Mouse (Mus musculus) cerebellum, adult 9-10 months (tissue): Measurements from ENCODE around the gene Kank1.
A peak's percentile ranks its signal among the peaks of the same experiment; 100 is the strongest.

Source experiments
- DNase-seq: peaks from one replicate; pipeline ENCODE4 v3.0.0; 2022

Gene Kank1

GRCm38 (mm10) chr19:25372794-25373193 lies 136.0 kb downstream of the Kank1 start:
- no peak for DNase-seq

DNA sequence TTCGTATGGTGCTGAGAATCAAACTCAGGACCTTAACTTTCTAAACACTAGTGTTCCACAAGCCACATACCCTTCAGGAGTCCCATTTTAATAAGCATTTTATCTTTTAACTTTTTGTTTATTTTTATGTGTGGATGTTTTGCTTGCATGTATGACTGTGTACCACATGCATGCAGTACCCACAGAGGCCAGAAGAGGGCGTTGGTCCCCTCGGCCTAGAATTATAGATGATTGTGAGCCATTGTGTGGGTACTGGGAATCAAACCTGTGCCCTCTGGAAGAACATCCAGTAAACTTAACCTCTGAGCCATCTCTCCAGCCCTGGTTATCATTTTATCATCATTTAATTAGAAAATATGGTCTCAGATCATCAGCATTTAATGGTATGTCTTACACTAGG lies 136.8 kb downstream of the Kank1 start:
- no peak for DNase-seq

DNA sequence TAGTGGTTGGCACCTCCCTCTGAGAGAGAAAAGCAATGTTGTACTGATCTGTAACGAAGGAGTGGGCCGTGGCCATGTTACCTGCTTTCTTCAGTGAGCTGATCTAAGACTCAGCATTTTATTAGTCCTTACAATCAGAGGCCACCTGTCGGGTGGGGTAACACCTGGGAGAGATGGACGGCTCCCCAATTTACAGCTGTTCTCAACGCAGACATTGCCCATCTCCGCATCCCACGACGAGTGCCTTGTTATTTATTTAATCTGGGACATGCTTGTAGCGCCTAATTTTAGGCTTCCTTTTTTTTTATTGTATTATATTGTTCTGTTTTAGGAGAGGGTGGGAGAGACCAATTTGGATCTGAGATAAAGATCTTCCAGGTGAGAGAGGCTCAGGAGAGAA lies 137.4 kb downstream of the Kank1 start:
- DNase-seq = no peak

DNA sequence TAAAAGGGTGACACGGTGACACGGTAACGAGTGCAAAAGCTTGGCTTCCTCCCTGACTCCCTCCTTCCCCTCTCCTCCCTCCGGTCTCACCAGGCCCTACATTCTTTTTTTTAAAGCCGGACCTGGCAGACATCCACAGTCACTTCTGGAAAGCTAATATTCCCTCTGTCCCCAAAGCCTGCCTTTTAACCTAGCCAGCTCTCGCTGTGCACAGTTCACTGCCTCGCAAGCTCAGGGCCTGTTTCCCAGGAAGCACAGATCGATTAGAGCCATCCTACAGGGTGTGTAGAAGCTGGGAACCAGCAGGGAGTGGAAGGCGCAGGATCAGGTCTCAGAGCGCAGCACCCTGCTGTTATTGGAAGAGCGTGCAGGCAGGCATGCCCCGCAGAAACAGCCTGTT lies 138.2 kb downstream of the Kank1 start:
- peak; percentile 42 for DNase-seq

GRCm38 (mm10) chr19:25376871-25377270 lies 140.1 kb downstream of the Kank1 start:
- DNase-seq = no peak

DNA sequence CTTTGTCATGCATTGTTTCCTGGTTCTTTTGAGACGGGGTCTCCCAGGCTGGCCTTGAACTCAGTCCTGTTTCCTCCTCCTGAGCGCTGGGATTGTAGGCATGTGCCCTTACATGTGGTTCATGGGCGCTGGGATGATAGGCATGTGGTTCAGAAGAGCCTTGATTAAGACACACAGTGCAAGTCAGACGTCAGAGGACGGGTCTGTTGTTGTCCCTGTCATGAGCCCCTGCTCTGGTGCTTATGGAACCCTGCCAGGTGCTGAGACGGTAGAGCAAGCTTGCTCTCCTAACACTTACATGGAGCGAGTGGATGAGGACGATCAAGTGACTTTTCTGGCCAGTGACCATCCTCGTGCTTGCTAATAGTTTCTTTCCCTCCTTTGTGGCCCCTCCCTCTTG lies 143.9 kb downstream of the Kank1 start:
- no peak for DNase-seq

DNA sequence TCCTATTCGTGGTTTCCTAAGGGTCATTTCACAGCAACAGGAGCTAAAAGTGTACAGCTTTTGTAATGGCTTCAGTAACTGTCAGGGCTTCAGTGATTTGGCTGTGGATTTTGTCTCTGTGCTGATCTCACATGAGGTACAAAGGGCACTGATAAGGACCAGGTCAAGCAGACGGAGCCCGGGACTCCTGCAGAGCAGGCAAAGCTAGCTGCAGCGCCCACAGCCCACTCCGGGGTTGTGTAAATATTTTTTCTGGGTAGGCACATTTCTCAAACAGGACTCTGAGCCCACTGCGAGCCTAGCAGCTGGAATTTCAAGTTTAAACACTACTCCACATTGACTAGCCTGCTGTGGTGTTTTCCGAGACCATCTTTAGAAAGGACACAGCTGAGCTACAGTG lies 145.2 kb downstream of the Kank1 start:
- DNase-seq = no peak

GRCm38 (mm10) chr19:25382494-25382893 lies 145.7 kb downstream of the Kank1 start:
- DNase-seq = no peak

DNA sequence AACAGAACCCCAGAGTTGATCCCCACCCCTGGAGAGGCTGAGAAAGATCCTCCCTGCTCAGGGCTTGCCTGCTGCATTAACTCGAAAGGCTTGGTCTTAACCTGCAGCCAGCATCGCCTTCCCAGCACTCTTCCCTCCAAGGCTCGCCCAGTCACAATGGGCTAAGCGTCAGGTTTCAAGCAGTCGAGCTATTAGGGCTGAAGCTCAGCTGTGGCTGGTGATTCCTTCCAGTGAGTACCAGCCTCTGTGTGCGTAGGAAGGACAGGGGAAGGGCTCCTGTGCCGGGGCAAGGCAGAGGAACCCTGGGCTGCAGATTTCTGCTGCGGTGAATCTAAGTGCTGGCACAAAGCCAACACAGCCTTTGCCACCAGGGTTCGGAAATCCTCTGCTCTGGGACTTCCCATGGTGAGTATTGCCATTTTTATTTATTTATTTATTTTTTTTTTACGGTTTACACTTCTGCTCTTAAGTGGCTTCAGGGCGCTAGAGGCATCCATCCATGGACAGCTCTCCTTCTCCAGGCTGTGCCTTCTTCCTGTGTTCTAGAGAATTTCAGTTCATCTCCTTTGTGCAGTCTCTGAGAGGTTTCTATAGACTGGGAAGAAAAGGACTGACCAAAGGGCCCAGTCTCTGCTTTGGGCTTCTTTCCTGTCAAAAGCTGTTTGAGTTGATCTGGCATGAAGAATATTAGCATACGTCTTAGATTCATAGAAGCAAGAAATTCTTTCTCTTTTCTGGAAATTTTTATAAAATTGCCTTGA lies 146.8 kb downstream of the Kank1 start:
- DNase-seq = no peak

DNA sequence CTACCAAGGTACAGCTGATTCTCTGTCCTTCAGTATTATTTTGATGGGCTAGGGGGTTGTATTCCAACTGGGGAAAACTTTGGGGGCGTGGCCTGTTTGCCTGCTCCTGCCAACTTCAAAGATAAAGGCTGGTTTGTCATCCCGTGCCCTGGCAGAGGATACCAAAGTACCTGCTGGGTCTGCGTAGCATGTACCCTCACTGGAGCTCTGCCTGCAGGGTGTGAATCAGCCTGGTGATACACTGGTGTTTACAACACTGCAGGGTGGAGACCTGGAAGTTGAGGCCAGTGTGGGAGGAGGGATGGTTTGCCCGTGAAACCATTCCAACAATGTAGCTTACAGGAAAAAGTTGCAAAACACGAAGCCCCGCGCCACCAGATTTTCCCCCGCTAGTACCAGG lies 149.2 kb downstream of the Kank1 start:
- no peak for DNase-seq

- DNase-seq = no peak
Observed at GRCm38 (mm10) chr19:25386679-25387470, 150.1 kb downstream of the Kank1 start.

DNA sequence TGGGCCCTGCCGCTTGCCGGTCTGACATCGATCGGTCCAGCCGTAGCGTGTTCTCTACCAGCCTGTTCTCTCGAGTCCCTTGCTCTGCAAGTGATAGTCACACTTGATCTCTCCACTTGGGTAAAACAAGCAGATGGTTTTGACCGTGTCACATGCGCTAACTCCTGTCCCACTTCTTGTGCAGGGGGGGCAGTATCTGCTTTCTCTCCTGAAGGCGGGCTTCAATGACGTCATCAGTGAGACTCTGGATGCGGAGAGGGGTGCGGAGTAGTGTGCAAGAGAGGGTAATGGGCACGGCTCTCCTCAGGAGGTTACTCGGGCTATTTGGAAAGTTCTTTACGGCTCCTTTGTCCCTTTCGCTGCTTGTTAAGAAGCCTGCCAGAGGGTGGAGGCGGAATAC lies 151.1 kb downstream of the Kank1 start:
- DNase-seq = no peak

GRCm38 (mm10) chr19:25392135-25392534 lies 155.4 kb downstream of the Kank1 start:
- DNase-seq = no peak

DNA sequence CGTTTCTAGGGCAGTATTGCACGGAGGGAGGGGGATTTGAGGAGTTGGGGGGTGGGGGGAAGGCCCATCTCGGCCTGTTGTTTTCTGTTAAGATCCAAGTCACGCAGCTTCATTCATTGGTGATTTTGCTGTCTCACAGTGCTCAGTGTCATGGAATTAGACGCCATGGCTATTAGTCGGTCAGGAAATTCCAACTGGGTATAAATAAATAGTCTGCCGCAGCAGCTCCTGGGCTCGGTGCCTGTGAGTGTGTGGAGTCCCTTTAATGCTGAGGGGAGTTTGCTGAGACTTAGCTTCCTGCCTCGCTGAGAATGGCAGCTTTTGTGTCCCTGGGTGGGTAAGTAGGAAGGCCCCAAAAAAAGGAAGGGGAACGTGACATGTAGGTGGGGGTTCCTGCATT lies 158.3 kb downstream of the Kank1 start:
- peak; percentile 14 for DNase-seq

DNA sequence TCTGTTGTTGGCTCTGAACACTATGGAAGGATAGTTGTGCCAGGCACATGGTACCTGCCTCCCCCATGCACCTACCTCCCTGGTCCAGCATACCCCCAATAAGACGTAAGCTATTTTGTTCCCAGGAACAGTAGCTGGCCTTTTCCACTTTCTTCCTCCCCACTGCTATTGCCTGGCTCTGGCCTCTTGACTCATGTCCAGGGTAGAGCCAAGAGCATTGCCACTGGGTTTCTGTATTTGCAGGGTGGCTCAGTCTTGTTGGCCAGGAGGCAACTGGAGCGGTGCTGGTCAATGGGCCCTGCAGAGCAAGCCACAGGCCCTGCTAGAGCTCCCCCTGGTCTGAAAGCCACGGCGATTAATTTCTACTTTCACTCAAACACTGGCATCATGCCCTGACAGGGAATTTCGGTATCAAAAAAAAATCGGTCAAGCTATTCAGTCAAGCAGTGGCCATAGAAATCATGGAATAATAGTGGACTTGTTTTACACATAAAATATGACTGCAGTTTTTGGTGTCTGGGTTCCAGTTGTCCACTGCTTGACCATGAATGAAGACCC lies 160.0 kb downstream of the Kank1 start:
- DNase-seq = no peak

GRCm38 (mm10) chr19:25399511-25400211 lies 162.9 kb downstream of the Kank1 start:
- DNase-seq = no peak

GRCm38 (mm10) chr19:25400212-25400913 lies 163.6 kb downstream of the Kank1 start:
- DNase-seq = no peak

- no peak for DNase-seq
Observed at GRCm38 (mm10) chr19:25401521-25401920, 164.7 kb downstream of the Kank1 start.

DNA sequence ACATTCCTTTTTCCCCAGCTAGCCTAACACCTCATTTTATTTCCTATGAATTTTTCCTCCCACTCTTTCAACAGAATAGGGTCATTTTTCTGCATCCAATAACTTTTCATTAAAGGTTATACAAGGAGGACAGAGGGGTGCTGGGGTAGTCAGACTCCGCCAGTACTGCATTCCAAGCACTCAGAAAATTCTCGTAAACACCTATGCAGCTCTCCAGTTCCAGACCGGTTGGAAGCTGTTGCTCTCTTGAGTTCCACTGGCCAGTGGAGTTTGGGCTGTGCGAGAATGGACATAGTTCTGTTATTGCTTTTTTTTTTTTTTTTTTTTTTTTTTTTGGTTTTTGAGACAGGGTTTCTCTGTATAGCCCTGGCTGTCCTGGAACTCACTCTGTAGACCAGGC lies 167.4 kb downstream of the Kank1 start:
- no peak for DNase-seq

DNA sequence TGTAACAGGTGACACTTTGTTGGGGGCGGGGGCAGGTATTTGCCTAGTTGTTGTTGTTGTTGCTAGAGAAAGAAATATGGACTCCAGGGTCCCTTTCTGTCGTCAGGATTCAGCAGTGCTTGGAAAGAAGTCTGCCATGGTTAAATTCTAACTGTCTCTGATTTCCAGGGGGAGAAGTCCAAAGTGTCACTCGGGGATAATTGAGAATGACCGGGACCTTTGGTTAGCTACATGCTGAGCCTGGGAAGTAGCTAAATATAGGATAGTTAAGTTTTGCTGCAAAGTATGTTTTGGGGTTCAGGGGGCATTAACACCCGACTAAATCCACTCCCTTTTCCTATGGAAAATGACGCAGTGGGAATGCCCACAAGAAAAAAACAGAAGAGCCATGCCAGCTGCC lies 169.2 kb downstream of the Kank1 start:
- no peak for DNase-seq

GRCm38 (mm10) chr19:25406481-25407184 lies 169.9 kb downstream of the Kank1 start:
- peak; percentile 9 for DNase-seq
